Mouse (Mus musculus): ENCODE results near the gene Lrp5.

Gene Lrp5

DNA sequence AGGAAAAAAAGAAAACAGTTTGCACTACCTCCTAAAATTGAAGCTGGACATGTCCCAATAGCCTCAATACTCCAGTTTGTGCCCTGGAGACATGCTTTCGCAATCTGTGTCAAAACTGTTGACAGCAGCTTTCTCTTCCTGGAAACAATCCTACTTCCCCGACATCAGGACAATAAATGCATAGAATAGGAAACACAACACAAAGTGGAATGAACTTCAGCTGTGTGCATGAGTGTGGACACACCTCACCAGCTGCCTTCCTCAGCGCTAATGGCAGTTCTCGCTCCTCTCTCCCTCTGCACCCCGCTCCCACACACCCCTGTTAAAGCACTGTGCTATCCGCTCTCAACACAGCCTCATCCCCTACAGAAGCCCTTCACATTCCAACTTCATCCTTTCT is 123.6 kb downstream of the Lrp5 start:
- no peak for DNase-seq (ENCODE audit: extremely low read depth, low read depth, low spot score)

- no peak for DNase-seq (ENCODE audit: extremely low read depth, low read depth, low spot score)
These were observed 124.1 kb downstream of the Lrp5 start for GRCm38 (mm10) chr19:3562298-3562697.

DNA sequence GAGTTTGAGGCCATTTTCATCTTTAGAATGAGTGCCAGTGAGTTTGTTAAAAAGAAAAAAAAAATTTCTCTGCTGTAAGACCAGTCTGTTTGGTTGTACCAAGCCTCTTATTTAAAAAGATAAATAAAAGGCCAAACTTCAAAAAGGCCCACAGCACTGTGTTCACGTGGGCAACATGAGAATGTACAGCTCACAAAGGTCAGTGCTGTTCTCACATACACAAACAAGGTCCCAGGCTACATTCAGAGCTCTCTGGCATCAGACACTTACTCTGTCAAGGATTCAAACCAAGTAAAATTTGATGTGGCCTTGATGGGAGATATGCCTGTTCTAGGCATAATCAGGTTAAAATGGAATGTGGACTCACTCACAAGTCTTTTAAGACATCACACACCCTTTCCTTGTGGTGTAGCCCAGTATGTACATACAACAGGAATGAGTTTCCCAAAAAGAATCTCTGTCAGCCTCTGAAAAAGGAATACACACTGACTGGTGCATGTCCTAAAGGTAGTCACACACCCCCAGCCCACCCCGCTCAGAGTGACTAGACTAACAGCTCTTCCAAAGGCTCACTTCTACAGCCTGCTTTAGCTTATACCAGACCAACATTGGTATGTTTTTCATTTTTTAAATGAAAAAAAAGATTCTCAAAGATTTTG is 130.1 kb downstream of the Lrp5 start:
- no peak for DNase-seq (ENCODE audit: extremely low read depth, low read depth, low spot score)

- DNase-seq (ENCODE audit: extremely low read depth, low read depth, low spot score): no peak
These were observed 131.6 kb downstream of the Lrp5 start for GRCm38 (mm10) chr19:3554785-3555184.

- DNase-seq (ENCODE audit: extremely low read depth, low read depth, low spot score): no peak
These were observed 134.7 kb downstream of the Lrp5 start for GRCm38 (mm10) chr19:3551573-3552159.

DNA sequence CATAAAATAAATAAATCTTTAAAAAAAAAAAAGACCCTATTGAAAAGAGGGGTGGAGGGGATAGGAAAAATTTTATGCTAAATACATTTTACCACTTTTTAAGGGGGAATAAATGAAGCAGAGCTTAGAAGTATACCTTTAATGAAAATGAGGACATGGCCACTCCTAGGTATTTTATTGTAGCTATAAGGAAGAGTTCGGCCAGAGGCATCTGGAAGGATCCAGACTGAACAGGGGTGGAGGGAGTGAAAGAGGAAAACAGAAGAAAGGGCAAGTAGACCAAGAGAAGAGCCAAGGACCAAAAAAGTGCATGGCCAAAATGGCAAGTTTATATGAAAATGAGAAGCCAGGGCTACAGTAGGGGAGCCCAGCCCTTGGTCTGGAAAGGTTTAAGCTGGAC is 136.3 kb downstream of the Lrp5 start:
- DNase-seq (ENCODE audit: extremely low read depth, low read depth, low spot score): no peak

DNA sequence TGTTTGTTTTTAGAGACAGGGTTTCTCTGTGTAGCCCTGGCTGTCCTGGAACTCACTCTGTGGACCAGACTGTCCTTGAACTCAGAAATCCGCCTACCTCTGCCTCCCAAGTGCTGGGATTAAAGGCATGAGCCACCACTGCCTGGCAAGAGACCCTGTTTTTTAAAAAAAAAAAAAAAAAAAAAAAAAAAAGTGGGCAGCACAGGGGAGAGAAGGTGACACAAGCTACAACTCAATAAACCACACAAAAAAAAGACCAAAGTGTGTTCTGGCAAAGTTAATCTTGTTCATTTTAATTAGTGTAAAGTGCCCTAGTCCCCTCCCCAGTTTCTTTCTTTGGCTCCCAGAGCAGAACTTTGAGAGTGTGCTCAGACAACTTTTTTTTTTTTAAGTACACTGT is 137.1 kb downstream of the Lrp5 start:
- DNase-seq (ENCODE audit: extremely low read depth, low read depth, low spot score): no peak

DNA sequence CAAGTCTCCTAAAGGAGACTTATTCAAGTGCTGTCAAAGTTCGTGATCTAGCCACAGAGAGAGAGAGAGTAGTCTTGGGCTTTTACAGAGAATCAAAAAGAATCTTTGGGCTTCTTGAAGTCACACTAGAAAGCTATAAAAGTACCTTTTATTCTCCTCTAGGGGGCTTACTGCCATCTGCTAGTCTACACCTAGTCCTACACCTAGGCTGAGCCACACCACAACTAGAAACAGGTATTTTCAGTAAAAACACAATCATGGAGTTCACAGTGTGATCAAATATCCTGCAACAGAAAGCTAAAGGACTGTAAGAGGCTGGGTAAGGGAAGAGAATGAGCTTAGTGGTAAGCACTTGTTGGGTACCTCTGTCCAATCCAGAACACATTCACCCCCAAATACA is 138.1 kb downstream of the Lrp5 start:
- DNase-seq (ENCODE audit: extremely low read depth, low read depth, low spot score): no peak

DNA sequence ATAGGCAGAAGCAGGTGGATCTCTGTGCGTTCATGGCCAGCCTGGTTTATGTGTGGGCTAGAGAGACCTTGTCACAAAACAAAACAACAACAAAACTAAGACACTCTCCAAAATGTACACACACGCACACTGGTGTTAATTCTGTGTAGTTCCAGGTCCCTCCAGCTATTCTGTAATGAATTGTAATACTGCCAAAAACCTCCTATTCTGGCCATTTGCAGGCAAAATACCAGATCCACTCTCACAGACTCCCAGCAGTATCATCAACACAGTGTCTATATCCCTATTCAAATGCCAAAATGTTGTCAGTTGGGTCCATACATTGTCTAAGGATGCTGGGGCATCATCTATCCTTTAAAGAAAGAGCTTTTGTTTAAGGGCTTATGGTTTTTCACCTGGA is 141.4 kb downstream of the Lrp5 start:
- DNase-seq (ENCODE audit: extremely low read depth, low read depth, low spot score): no peak

DNA sequence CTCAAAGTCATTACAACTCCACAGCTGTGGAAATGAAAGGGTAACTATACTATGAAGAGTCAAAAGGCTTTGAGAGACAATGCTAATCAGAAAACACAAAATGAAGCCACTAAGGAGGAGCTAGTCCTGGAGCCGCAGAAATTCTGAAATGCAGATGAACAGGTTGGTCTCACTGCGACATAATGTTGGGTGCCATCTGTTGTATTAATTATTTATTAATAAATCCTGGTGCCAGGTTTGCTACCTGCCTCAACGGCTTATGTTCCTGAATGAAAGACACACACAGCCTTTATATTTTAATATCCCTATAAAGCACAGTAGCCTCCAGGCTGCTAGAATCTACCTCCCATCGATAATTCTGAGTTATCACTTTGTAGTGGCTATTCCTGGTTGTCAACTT is 143.8 kb downstream of the Lrp5 start:
- DNase-seq (ENCODE audit: extremely low read depth, low read depth, low spot score): no peak

GRCm38 (mm10) chr19:3540997-3541396 is 145.4 kb downstream of the Lrp5 start:
- DNase-seq (ENCODE audit: extremely low read depth, low read depth, low spot score): no peak

DNA sequence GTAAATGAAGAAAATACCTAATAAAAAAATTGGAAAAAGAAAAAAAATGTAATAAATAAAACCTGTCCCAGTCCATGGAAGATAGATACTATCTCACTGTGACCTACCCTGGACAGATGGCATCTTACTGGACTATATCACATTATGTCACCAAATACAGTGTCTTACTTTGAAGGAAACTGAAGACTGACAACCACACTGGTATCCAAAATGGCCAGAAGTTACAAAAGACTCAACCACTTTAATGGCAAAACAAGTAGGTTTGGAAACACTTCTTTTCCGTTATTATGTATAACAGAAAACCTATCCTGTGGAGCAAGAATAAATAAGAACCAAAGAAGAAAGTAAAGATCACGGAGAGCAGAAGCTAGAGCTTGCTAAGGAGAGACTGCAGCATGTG is 146.1 kb downstream of the Lrp5 start:
- no peak for DNase-seq (ENCODE audit: extremely low read depth, low read depth, low spot score)

GRCm38 (mm10) chr19:3539456-3539855 is 146.9 kb downstream of the Lrp5 start:
- DNase-seq (ENCODE audit: extremely low read depth, low read depth, low spot score): no peak

- DNase-seq (ENCODE audit: extremely low read depth, low read depth, low spot score): no peak
These were observed 148.7 kb downstream of the Lrp5 start for GRCm38 (mm10) chr19:3537658-3538057.

GRCm38 (mm10) chr19:3534945-3535344 is 151.4 kb downstream of the Lrp5 start:
- DNase-seq (ENCODE audit: extremely low read depth, low read depth, low spot score): no peak
